Mouse (Mus musculus) heart, embryonic 16.5 days (tissue): ENCODE measurements around the gene Cep104. TPM values are rescaled to one million over a fixed set of nuclear protein-coding genes. Genes with fewer than 3 reads are reported as not detected.

Source experiments
- ATAC-seq: fragments of 200-750 bp; cut with Nextera tagmentation; replicated peaks from 2 replicates; pipeline ENCODE4 v1.8.0; 2017; ENCODE audit warnings: moderate number of reproducible peaks; ENCODE audit not compliant: insufficient read depth, low FRiP score; ENCODE audit errors: extremely low read depth
- H3K27ac ChIP-seq: fragments of 300-500 bp; sonication (generic); 2 replicates; pipeline ENCODE4 v1.5.1; 2014; ENCODE audit warnings: mild to moderate bottlenecking, low read length, control low read depth, moderate library complexity
- H3K27me3 ChIP-seq: fragments of 300-500 bp; sonication (generic); 2 replicates; pipeline ENCODE4 v1.6.1; 2014; ENCODE audit warnings: low read length, mixed read lengths; ENCODE audit not compliant: control insufficient read depth, insufficient read depth
- H3K36me3 ChIP-seq: fragments of 300-500 bp; sonication (generic); 2 replicates; pipeline ENCODE4 v1.6.1; 2014; ENCODE audit not compliant: control insufficient read depth, insufficient read depth
- H3K4me1 ChIP-seq: fragments of 300-500 bp; sonication (generic); 2 replicates; pipeline ENCODE4 v1.6.1; 2014; ENCODE audit warnings: low read length, mixed read lengths; ENCODE audit not compliant: control insufficient read depth, insufficient read depth
- H3K4me2 ChIP-seq: fragments of 300-500 bp; sonication (generic); 2 replicates; pipeline ENCODE4 v1.6.1; 2014; ENCODE audit warnings: low read depth, mild to moderate bottlenecking, control low read depth, low read length
- H3K4me3 ChIP-seq: fragments of 300-500 bp; sonication (generic); 2 replicates; pipeline ENCODE4 v1.5.1; 2014; ENCODE audit warnings: mild to moderate bottlenecking, control low read depth, low read length
- H3K9ac ChIP-seq: fragments of 300-500 bp; sonication (generic); 2 replicates; pipeline ENCODE4 v1.6.1; 2014; ENCODE audit warnings: low read length, control low read depth
- H3K9me3 ChIP-seq: fragments of 300-500 bp; sonication (generic); replicated peaks from 2 replicates; pipeline ENCODE4 v1.6.1; 2016; ENCODE audit warnings: low read length; ENCODE audit not compliant: control insufficient read depth
- WGBS: fragments of 180-500 bp; shearing (Covaris S2); extraction: QIAGEN DNeasy Blood & Tissue Kit; methylation state at CpG from one replicate; pipeline ENCODE4 v1.1.7; 2014; 5-methylcytosine and 5-hydroxymethylcytosine counted together
- polyA plus RNA-seq: library from polyadenylated mRNA; unstranded; fragments of >200 nt; fragmentation: Nextera tagmentation; extraction: Ambion mirVana; gene quantifications from 2 replicates; pipeline ENCODE4 v1.2.1, GENCODE M21; 2015

Cep104 gene
- polyA plus RNA-seq, 1 experiment from 2014 or later: 14.1 TPM

DNA sequence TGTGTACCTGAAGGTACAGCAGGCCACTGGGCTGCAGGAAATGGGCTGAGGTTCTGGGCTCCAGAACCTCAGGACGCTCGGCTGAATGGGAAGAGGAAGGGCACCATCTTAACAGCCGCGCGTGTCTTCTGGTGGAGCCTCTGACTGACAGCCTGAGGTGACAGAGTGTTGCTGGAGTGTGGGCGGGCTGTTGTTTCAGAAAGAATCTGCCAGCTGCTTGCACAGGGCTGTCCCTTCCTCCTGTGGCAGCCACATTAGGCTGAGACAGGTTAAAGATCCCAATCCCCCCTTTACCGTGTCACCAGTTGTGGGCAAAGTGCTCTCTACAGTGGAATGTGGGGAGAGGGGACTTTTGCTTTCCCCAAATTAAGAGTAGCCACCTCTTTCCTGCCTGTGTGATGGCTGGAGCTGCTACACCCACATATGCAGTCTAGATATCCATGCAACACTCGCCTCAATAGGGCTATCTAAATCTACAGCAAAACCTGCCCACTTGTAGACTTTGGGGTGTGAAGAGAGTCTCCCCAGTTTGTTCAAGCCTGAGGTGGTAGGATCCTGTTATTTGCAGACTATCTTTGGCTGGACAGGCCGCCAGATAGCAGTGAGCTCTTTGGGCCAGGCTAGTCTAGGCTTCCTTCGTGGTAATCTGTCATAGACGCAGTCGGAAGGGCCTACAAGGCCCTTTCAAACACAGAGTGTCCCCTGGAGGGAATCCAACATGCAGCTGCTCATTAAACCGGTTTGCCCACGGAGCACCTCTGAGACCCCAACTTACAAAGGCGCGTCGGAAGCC lies 49.9 kb downstream of the Cep104 start:
- ATAC-seq: no peak
- Histone ChIP-seq H3K27me3 (peaks cover 2% of the 10 kb centered on the region; the same call in 1 of the 2 replicates), H3K4me3 (peak overlapping the region; percentile 63), H3K9me3 (no peaks in the 10 kb centered on the region), H3K36me3 (peaks cover 18% of the 10 kb centered on the region), H3K4me1 (peaks cover 25% of the 10 kb centered on the region), H3K9ac (peak overlapping the region; percentile 55), H3K27ac (peak overlapping the region; percentile 79), H3K4me2 (peak overlapping the region; percentile 63)
- 25% methylated on average over 17 of the region's 17 CpGs for WGBS

DNA sequence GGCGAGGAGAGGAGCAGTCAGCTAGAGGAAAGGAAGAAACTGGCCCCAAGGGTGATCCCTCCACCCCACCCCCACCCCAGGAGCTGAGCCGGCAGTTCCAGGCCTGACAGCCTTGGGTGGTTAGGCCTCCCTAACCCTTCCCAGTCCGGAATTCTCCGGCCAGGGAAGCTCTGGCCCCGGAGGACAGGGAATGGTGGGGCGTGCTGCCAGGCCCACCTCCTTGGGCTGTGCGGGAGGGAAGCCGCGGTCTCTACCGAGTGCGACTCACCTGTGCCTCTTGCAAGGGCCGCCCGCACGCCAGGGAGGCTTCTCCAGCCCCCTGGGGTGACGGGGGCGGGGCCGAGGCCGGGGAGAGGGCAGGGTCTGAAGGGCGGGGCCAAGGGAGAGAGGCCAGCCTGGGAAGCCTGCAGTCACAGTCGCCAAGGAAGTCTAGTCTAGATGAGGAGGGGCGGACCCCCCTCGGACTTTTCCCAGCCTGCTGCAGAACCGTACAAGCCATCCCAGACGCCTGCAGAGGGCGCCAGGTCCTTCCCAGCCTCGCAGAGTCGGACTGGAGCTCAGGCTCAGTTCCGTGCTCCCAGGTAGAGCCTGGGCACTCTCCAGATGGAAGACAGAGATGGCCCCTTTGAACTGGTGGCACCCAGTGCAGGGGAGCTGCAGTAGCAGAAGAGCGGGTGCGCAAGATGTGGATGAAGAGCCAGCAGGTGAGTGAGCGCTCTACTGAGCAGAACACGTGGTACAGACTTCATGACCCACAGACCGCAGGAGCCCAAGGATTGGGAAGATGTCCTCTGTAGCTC lies 50.8 kb downstream of the Cep104 start, which contains the start of gene Smim1:
Smim1 (minus strand) TSS at position 590 of the 800 bp plus-strand sequence.
- 3% methylated on average over 33 of the region's 33 CpGs for WGBS
- H3K9ac ChIP-seq: peak within 1 kb of the TSS; percentile 55
- peaks cover 2% of the 10 kb centered on the region; the same call in 1 of the 2 replicates for H3K27me3 ChIP-seq
- H3K4me3 ChIP-seq: peak within 1 kb of the TSS; percentile 63
- peak; percentile 61 for ATAC-seq
- peaks cover 25% of the 10 kb centered on the region for H3K4me1 ChIP-seq
- peaks cover 11% of the 10 kb centered on the region for H3K36me3 ChIP-seq
- peak within 1 kb of the TSS; percentile 63 for H3K4me2 ChIP-seq
- no peaks in the 10 kb centered on the region for H3K9me3 ChIP-seq
- H3K27ac ChIP-seq: peak within 1 kb of the TSS; percentile 79

DNA sequence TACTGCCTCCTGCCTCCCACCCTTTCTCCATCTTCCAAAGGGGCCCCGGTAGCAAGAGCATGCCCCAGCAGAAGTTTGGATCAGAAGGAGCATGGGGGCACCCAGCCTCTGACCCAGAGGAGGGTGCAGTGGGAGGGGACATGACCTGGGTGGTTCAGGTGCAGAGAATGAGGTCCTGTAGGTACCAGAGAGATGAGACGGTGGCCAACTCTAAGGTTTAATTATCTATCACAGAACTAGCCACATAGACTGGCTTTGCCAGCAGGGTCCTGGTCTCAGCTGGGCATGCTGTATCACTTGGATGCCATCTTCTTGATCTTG lies 51.4 kb downstream of the Cep104 start:
- H3K4me3 ChIP-seq: peak overlapping the region; percentile 63
- H3K4me2 ChIP-seq: peak overlapping the region; percentile 63
- peaks cover 2% of the 10 kb centered on the region; the same call in 1 of the 2 replicates for H3K27me3 ChIP-seq
- H3K36me3 ChIP-seq: peaks cover 5% of the 10 kb centered on the region
- peak overlapping the region; percentile 55 for H3K9ac ChIP-seq
- H3K9me3 ChIP-seq: no peaks in the 10 kb centered on the region
- H3K4me1 ChIP-seq: peaks cover 25% of the 10 kb centered on the region
- H3K27ac ChIP-seq: no peak overlapping the region
- WGBS: 22% methylated on average over 2 of the region's 2 CpGs
- 0 out of 2 replicates have a peak, but pooled peaks have one; percentile 0 for ATAC-seq

DNA sequence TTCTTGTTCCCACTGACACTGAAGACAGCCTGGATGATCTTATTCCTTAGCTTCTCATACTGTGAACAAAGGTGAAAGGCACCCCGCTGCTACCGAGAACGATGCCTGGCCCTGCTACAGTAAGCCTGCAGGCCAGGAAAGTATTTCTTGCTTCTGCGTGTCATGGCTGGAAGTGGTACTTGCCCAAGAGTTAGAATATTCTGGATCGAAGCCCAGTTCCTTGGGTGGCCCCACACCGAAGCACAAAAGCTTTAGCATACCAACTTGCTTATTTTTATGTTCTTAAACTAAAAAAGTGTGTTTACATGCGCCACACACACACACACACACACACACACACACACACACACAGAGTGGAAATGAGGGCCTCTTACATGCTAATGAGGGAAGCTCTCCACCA lies 53.1 kb downstream of the Cep104 start:
- H3K36me3 ChIP-seq: no peaks in the 10 kb centered on the region
- no peak overlapping the region for H3K27ac ChIP-seq
- no peak for ATAC-seq
- H3K9me3 ChIP-seq: no peaks in the 10 kb centered on the region
- H3K4me3 ChIP-seq: no peak overlapping the region
- no peak overlapping the region for H3K4me2 ChIP-seq
- 68% methylated on average over 7 of the region's 7 CpGs for WGBS
- H3K4me1 ChIP-seq: peaks cover 25% of the 10 kb centered on the region
- H3K9ac ChIP-seq: no peak overlapping the region
- H3K27me3 ChIP-seq: peaks cover 2% of the 10 kb centered on the region; the same call in 1 of the 2 replicates

DNA sequence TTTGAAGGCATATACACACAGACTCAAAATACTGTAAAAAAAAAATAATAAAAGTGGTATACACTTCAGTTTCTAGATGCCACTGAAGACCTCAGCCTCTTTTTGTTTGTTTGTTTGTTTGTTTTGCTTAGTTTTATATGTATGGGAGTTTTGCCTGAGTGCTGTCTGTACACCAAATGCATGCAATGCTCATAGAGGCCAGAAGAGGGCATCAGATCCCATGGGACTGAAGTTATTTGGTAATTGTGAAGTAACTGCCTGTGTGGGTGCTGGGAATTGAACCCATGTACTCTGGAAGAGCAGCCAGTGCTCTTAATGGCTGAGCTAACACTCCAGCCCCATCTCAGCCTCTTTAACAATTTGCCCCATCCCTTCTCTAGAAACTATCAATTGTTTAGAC lies 53.7 kb downstream of the Cep104 start:
- no peak for ATAC-seq

DNA sequence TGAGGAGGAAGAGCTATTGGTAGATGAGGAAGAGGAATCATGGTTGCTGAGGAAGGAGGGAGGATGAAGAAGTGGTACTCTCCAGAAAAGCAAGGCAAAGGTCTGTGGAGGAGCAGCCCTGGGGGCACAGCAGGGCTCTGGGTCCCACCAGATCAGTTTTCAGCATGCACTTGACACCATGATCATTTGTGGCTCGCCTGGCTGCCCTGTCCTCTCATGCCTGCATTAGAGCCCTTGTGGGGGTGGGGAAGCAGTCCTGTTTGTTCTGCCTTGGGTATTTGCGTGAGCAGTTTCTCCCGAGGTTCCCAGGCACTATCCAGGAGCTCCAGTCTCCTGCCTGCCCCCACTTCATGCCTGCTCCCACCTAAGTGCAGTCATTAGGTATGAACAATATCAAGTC lies 62.1 kb downstream of the Cep104 start:
- Histone ChIP-seq H3K27me3 (peaks cover 3% of the 10 kb centered on the region; the same call in 1 of the 2 replicates), H3K4me3 (no peak overlapping the region), H3K9ac (no peak overlapping the region), H3K27ac (no peak overlapping the region), H3K4me2 (no peak overlapping the region), H3K9me3 (no peaks in the 10 kb centered on the region), H3K36me3 (no peaks in the 10 kb centered on the region), H3K4me1 (no peaks in the 10 kb centered on the region)
- 51% methylated on average over 3 of the region's 3 CpGs for WGBS
- no peak for ATAC-seq

More for the DNA sequence above, 53.7 kb downstream of the Cep104 start:
- Histone ChIP-seq H3K9me3 (no peaks in the 10 kb centered on the region), H3K36me3 (no peaks in the 10 kb centered on the region), H3K27ac (no peak overlapping the region), H3K4me3 (no peak overlapping the region), H3K9ac (no peak overlapping the region), H3K4me2 (no peak overlapping the region), H3K4me1 (peaks cover 20% of the 10 kb centered on the region), H3K27me3 (peaks cover 2% of the 10 kb centered on the region; the same call in 1 of the 2 replicates)

DNA sequence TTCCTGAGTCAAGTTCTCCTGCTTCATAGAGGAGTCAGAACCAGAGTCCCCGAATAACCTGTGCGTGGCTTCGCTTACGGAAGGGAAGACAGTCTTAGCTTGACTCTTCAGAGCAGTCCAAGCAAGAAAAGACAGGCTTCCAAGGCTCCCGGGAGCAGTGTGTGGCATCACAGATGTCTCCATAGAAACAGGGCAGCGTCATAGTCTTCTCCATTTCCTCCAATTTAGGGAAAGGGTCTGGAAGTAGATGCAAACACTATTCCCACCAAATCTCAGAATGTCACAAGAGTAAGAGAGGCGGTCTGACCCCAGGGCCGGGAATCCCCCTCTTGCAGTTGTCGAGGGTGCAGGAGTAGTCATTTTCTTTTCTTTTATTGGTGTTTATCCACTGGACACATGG lies 67.6 kb downstream of the Cep104 start, which contains the start of gene Ccdc27:
Ccdc27 (minus strand) TSS at position 101 of the 400 bp plus-strand sequence.
- Histone ChIP-seq H3K36me3 (no peaks in the 10 kb centered on the region), H3K27me3 (no peaks in the 10 kb centered on the region), H3K9me3 (no peaks in the 10 kb centered on the region), H3K4me2 (no peak within 1 kb of the TSS), H3K4me1 (no peaks in the 10 kb centered on the region), H3K9ac (no peak within 1 kb of the TSS), H3K4me3 (no peak within 1 kb of the TSS), H3K27ac (no peak within 1 kb of the TSS)
- WGBS: 79% methylated on average over 9 of the region's 9 CpGs
- no peak for ATAC-seq

DNA sequence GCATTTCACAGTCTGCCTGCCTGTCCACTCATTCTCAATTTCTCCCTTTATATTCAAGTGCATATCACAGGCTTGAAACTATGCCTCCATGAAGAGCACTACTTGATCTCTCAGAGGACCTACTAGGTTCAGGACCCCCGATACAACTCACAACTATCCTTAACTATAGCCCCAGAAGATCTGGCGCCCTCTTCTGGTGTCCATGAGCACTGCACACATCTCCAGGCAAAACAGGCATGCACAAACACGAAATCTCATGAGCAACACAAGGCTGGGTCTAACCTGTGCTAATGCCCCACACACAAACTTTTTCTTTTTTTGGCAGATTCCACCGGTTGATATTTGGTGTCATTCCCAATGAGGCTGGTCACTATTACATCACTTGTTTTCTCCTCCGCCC lies 70.8 kb downstream of the Cep104 start:
- H3K4me2 ChIP-seq: no peak overlapping the region
- ATAC-seq: no peak
- H3K9me3 ChIP-seq: no peaks in the 10 kb centered on the region
- H3K27me3 ChIP-seq: no peaks in the 10 kb centered on the region
- no peak overlapping the region for H3K27ac ChIP-seq
- no peaks in the 10 kb centered on the region for H3K4me1 ChIP-seq
- no peaks in the 10 kb centered on the region for H3K36me3 ChIP-seq
- H3K9ac ChIP-seq: no peak overlapping the region
- WGBS: 62% methylated on average over 5 of the region's 5 CpGs
- H3K4me3 ChIP-seq: no peak overlapping the region

DNA sequence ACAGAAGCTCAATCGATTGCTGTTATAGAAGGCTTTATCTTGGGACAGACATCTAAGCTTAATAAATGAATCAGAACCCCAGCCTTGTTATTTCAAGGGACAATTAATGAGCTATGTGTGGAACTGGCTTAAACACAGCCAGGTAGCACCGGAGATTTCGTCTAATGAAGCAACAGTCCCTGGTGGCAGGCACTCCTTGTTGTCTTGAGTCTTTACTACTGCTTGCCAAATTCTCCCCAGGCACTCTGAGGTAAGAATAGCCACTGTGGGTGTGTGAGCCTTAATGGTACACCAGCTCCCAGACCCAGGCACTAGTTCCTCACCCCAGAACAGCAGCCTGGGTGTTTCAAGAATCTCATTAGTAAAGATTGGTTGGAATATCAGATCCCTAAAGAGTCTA lies 76.4 kb downstream of the Cep104 start:
- Histone ChIP-seq H3K4me3 (no peak overlapping the region), H3K9ac (no peak overlapping the region), H3K27ac (no peak overlapping the region), H3K9me3 (no peaks in the 10 kb centered on the region), H3K4me1 (no peaks in the 10 kb centered on the region), H3K4me2 (no peak overlapping the region), H3K36me3 (no peaks in the 10 kb centered on the region), H3K27me3 (no peaks in the 10 kb centered on the region; the same call in 1 of the 2 replicates)
- WGBS: 85% methylated on average over 3 of the region's 3 CpGs
- ATAC-seq: no peak
